Mouse (Mus musculus) testis, adult 2 months (tissue): ENCODE measurements at regions not wholly inside any gene's neighbourhood (a gene's known extent, or its start where the extent isn't known, plus 50 kb on each side); places are given as distances from the start of the nearest gene placed in this dataset.

Experiments used
- H3K27ac ChIP-seq: fragments of 200-500 bp; 2 replicates; pipeline ENCODE4 v1.5.1; 2012; ENCODE audit warnings: low read depth, low read length; ENCODE audit not compliant: control insufficient read depth, insufficient read depth
- H3K27me3 ChIP-seq: fragments of 200-500 bp; 2 replicates; pipeline ENCODE4 v1.6.1; 2012; ENCODE audit warnings: mild to moderate bottlenecking, low read length, moderate library complexity; ENCODE audit not compliant: control insufficient read depth, insufficient read depth
- H3K36me3 ChIP-seq: fragments of 200-500 bp; 2 replicates; pipeline ENCODE4 v1.6.1; 2012; ENCODE audit warnings: mild to moderate bottlenecking, low read length; ENCODE audit not compliant: control insufficient read depth, insufficient read depth
- H3K4me1 ChIP-seq: fragments of 200-500 bp; 2 replicates; pipeline ENCODE4 v1.6.1; 2012; ENCODE audit warnings: low read length; ENCODE audit not compliant: control insufficient read depth, insufficient read depth
- H3K4me3 ChIP-seq: fragments of 200-500 bp; 2 replicates; pipeline ENCODE4 v1.5.1; 2012; ENCODE audit warnings: low read depth, mild to moderate bottlenecking, low read length, moderate library complexity, mixed read lengths; ENCODE audit not compliant: control insufficient read depth
- CTCF ChIP-seq: fragments of 200-500 bp; IDR thresholded peaks from 2 replicates; pipeline ENCODE4 v1.5.1; 2012; ENCODE audit warnings: low read depth, mild to moderate bottlenecking, inconsistent platforms, low read length, moderate library complexity; ENCODE audit not compliant: control insufficient read depth, insufficient read depth, insufficient replicate concordance
- POLR2A ChIP-seq: fragments of 200-500 bp; IDR thresholded peaks from 2 replicates; pipeline ENCODE4 v1.6.1; 2012; ENCODE audit warnings: low read depth, mild to moderate bottlenecking, inconsistent platforms, low read length, moderate library complexity; ENCODE audit not compliant: control insufficient read depth

DNA sequence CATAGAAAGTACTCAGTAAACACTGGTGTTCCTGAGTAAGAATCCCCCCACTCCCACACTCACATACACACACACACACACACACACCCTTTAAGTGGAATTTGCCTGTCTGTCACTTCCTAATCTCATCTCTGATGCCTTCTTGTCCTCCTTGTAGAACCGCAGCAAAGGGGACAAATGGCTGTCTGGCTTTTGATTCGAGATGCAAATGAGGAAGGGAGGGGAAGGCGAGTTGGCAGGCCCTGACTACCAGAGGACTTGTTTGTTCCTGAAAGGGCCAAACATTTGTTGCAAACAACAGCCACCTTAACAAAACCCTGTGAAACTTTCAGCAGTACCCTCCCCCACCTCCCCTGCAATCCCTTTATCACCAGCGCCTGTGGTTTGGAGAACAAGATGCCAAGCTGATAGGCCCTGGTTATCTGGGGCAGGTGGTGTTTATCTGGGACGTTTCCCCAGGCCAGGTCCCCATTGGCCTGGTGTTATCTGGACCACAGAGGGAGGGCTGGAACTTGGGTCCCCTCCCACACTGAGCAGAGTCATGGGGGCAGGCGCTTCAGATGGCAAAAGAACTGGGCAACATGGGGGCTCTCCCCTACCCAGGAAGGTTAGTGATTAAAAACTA is 67.5 kb upstream of the Lhx1 start:
- Histone ChIP-seq H3K27me3 (no peaks in the 10 kb centered on the region), H3K36me3 (no peaks in the 10 kb centered on the region), H3K4me1 (no peaks in the 10 kb centered on the region), H3K4me3 (no peak overlapping the region), H3K27ac (no peak overlapping the region)
- TF ChIP-seq CTCF (no peak), POLR2A (no peak)

DNA sequence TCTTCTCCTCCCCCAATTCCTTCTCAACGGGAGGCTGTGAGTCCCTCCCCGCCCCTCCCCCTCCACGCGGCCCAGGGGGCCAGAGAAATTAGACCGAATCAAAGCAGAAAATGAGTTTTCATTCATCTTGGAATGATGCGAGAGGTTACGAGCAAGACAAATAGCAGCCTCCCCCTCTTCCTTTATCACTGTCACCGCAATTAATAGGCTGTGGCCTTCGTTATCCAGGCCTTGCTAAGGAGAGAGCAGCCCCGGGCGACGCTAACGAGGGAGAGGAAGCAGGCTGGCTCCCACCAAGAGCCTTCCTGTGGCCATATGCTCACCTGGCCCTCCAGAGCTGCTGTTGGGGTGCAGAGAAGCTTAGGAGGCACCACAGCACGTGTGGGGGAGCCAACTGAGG is 61.8 kb upstream of the Lhx1 start:
- H3K4me1 ChIP-seq = no peaks in the 10 kb centered on the region
- H3K36me3 ChIP-seq = no peaks in the 10 kb centered on the region
- H3K27me3 ChIP-seq = no peaks in the 10 kb centered on the region
- no peak overlapping the region for H3K27ac ChIP-seq
- H3K4me3 ChIP-seq = no peak overlapping the region
- TF ChIP-seq CTCF = no peak
- no peak for TF ChIP-seq POLR2A

DNA sequence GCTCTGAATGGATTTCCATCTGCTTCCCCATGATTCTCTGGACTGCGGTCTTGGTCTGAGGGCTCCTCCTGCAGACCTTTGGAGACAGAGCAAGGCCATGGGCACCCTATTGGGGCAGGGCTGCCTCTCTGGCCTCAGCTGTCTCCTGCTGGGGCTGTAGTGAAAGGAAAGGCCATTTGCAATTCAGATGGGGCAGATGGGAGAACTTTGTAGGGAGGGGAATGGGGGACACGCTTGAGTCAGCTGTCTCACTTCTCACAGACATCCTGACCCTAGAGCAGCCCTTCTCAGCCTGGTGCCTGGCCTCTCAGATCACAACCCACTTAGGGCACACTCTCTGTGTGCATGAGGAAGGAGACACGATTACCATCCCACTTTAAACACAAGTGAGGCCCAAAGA is 60.3 kb upstream of the Lhx1 start:
- no peak for TF ChIP-seq POLR2A
- TF ChIP-seq CTCF = no peak
- no peak overlapping the region for H3K27ac ChIP-seq

DNA sequence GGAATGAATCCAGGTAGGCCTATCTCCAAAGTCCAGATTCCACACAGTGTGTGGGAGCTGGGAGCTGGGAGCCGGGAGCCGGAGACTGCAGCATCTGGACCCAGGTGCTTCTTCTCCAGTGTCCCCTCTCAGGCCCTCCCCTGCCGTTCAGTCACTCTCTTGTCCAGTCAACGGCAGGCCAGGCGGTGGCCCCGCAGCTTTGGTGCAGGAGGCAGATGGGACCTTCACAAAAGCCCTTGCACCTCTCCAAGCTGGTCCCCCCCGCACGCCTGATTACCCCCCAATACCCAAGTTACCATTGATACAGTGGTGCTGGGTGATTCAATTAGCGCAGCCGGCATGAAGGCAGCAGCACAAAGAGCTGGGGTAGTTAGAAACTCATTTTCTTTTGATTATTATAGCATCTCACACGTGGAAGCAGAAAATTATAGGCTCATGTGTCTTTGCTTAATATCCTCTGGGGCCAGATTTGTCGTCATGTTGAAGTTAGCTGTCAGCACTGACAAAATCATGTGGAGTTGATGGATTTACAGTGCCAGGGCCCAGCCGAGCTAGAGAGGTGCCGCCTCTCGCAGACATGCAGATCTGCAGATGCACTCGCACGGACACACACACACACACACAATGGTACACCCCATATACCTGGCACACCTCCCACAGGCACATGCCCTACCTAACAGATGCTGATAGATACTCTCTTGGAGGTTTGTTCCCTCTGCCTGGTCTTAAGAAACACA is 53.6 kb upstream of the Lhx1 start:
- no peaks in the 10 kb centered on the region for H3K4me1 ChIP-seq
- TF ChIP-seq POLR2A (no peak), CTCF (no peak)
- H3K27me3 ChIP-seq = no peaks in the 10 kb centered on the region

More for the DNA sequence above, 60.3 kb upstream of the Lhx1 start:
- H3K27me3 ChIP-seq = no peaks in the 10 kb centered on the region
- no peaks in the 10 kb centered on the region for H3K4me1 ChIP-seq
- no peak overlapping the region for H3K4me3 ChIP-seq
- no peaks in the 10 kb centered on the region for H3K36me3 ChIP-seq

More for the DNA sequence above, 53.6 kb upstream of the Lhx1 start:
- no peak overlapping the region for H3K4me3 ChIP-seq
- H3K27ac ChIP-seq = no peak overlapping the region
- no peaks in the 10 kb centered on the region for H3K36me3 ChIP-seq
